Comparison of ENCODE assay signal across 8 mouse cellular contexts in genomic region chr7:24237040-24237791, GRCm38 (mm10). TPM values are rescaled to one million over a fixed set of nuclear protein-coding genes. Genes with fewer than 3 reads are reported as not detected.
A peak's percentile ranks its signal among the peaks of the same experiment; 100 is the strongest.
DNase-seq lines count a peak whose midpoint lies in the region; ATAC-seq and TF ChIP-seq lines count a peak whose summit lies in the region.

TSS of gene Zfp109 (minus strand) at chr7:24237560.

- no peak for TF ChIP-seq CTCF in heart, postnatal 0 days (IDR thresholded peaks at IDR 0.05; ENCODE audit: low read depth)

- H3K9ac ChIP-seq in forebrain, embryonic 12.5 days, result peak within 1 kb of the TSS; percentile 66
- H3K9ac ChIP-seq in heart, postnatal 0 days (replicated peaks; ENCODE audit: low read depth, low read length), result peak within 1 kb of the TSS; percentile 67
- peak within 1 kb of the TSS; percentile 73 for H3K9ac ChIP-seq in liver, embryonic 12.5 days
- H3K9ac ChIP-seq in stomach, embryonic 16.5 days (ENCODE audit: low read length), result peak within 1 kb of the TSS; percentile 93

- no peak for TF ChIP-seq EP300 in heart, postnatal 0 days (IDR thresholded peaks at IDR 0.05; ENCODE audit: low read depth)

- H3K36me3 ChIP-seq in forebrain, embryonic 12.5 days (replicated peaks), result peaks cover under 1% of the 10 kb centered on the region; the same call in 1 of the 2 replicates
- peaks cover under 1% of the 10 kb centered on the region; the same call in 1 of the 2 replicates for H3K36me3 ChIP-seq in heart, postnatal 0 days (replicated peaks; ENCODE audit: control insufficient read depth, insufficient read depth, low read length)
- H3K36me3 ChIP-seq in liver, embryonic 12.5 days, result peaks cover 22% of the 10 kb centered on the region
- H3K36me3 ChIP-seq in stomach, embryonic 16.5 days (ENCODE audit: control insufficient read depth, insufficient read depth, low read length), result no peaks in the 10 kb centered on the region; the same call in 1 of the 2 replicates

- 6% methylated on average over 28 of the region's 28 CpGs for WGBS in forebrain, embryonic 12.5 days
- 6% methylated on average over 28 of the region's 28 CpGs for WGBS in heart, postnatal 0 days
- WGBS in liver, embryonic 12.5 days (ENCODE audit: insufficient replicate concordance), result 3% methylated on average over 28 of the region's 28 CpGs
- WGBS in stomach, embryonic 16.5 days, result 5% methylated on average over 28 of the region's 28 CpGs

- peaks cover 6% of the 10 kb centered on the region for H3K4me1 ChIP-seq in forebrain, embryonic 12.5 days
- H3K4me1 ChIP-seq in heart, postnatal 0 days (ENCODE audit: control insufficient read depth, insufficient read depth), result 0 out of 2 replicates have a peak, but pooled peaks cover 6% of the 10 kb centered on the region
- peaks cover 13% of the 10 kb centered on the region for H3K4me1 ChIP-seq in liver, embryonic 12.5 days
- H3K4me1 ChIP-seq in stomach, embryonic 16.5 days (ENCODE audit: control insufficient read depth, insufficient read depth, low read length), result peaks cover 4% of the 10 kb centered on the region

- peak; percentile 5 for DNase-seq in CD8-positive naive resting alpha-beta T cell, adult 2 months (ENCODE audit: low read depth in 2 of 2, low spot score in 2 of 2)
- DNase-seq in c-Kit-positive CD71-negative TER-119-negative erythroid progenitor cells, embryonic 14.5 days (ENCODE audit: low read depth), result peak; percentile 18
- DNase-seq in heart, postnatal 0 days (ENCODE audit: low spot score), result no peak
- peak; percentile 74 to 81 for DNase-seq in kidney, postnatal 25 days
- peak; percentile 51 for DNase-seq in naive thymus-derived CD4-positive, alpha-beta T cell, adult 2 months (ENCODE audit: low read depth)

- H3K4me3 ChIP-seq in forebrain, embryonic 12.5 days (replicated peaks), result peak within 1 kb of the TSS; percentile 71
- peak within 1 kb of the TSS; percentile 93 for H3K4me3 ChIP-seq in heart, postnatal 0 days (ENCODE audit: low read depth, low read length)
- H3K4me3 ChIP-seq in liver, embryonic 12.5 days, result peak within 1 kb of the TSS; percentile 73
- H3K4me3 ChIP-seq in stomach, embryonic 16.5 days (replicated peaks; ENCODE audit: low read length), result peak within 1 kb of the TSS; percentile 94

- ATAC-seq in forebrain, embryonic 12.5 days (ENCODE audit: low FRiP score), result peak; percentile 91
- ATAC-seq in heart, postnatal 0 days (ENCODE audit: insufficient read depth, low read depth), result peak; percentile 84
- ATAC-seq in liver, embryonic 12.5 days, result peak; percentile 82
- ATAC-seq in stomach, embryonic 16.5 days (ENCODE audit: insufficient read depth, low FRiP score), result peak; percentile 84

- 0 out of 2 replicates have a peak, but pooled peaks cover 4% of the 10 kb centered on the region for H3K27me3 ChIP-seq in forebrain, embryonic 12.5 days
- no peaks in the 10 kb centered on the region for H3K27me3 ChIP-seq in heart, postnatal 0 days (ENCODE audit: control insufficient read depth, insufficient read depth, low read length)
- H3K27me3 ChIP-seq in liver, embryonic 12.5 days (replicated peaks), result no peaks in the 10 kb centered on the region
- no peaks in the 10 kb centered on the region for H3K27me3 ChIP-seq in stomach, embryonic 16.5 days (ENCODE audit: control insufficient read depth, insufficient read depth, low read length)

- H3K9me3 ChIP-seq in forebrain, embryonic 12.5 days, result no peaks in the 10 kb centered on the region
- no peaks in the 10 kb centered on the region for H3K9me3 ChIP-seq in heart, postnatal 0 days (replicated peaks; ENCODE audit: control insufficient read depth, low read length)
- H3K9me3 ChIP-seq in liver, embryonic 12.5 days (replicated peaks), result no peaks in the 10 kb centered on the region
- no peaks in the 10 kb centered on the region for H3K9me3 ChIP-seq in stomach, embryonic 16.5 days (replicated peaks; ENCODE audit: control insufficient read depth, low read length)

- peak within 1 kb of the TSS; percentile 62 for H3K4me2 ChIP-seq in forebrain, embryonic 12.5 days
- H3K4me2 ChIP-seq in heart, postnatal 0 days (ENCODE audit: low read depth, low read length), result peak within 1 kb of the TSS; percentile 77
- H3K4me2 ChIP-seq in liver, embryonic 12.5 days, result peak within 1 kb of the TSS; percentile 74
- H3K4me2 ChIP-seq in stomach, embryonic 16.5 days (ENCODE audit: low read depth, low read length), result peak within 1 kb of the TSS; percentile 81

- H3K27ac ChIP-seq in forebrain, embryonic 12.5 days, result no peak within 1 kb of the TSS
- H3K27ac ChIP-seq in heart, postnatal 0 days (ENCODE audit: low read depth), result no peak within 1 kb of the TSS
- no peak within 1 kb of the TSS for H3K27ac ChIP-seq in liver, embryonic 12.5 days
- H3K27ac ChIP-seq in stomach, embryonic 16.5 days (ENCODE audit: low read length), result no peak within 1 kb of the TSS

RNA-seq across cellular contexts. Expression of gene Zfp109, which starts in this region (rescaled TPM):
- polyA plus RNA-seq in forebrain, embryonic 12.5 days (2016; fragmentation: Nextera tagmentation; extraction: Ambion mirVana), result 5.3 TPM in 2 replicates
- total RNA-seq in heart, postnatal 0 days (2014; rRNA removed; ENCODE audit: low replicate concordance), result 2.7 and 6.6 TPM in 2 replicates
- 1.1 and 1.2 TPM in 2 replicates for polyA plus RNA-seq in heart, postnatal 0 days (2015; fragmentation: Nextera tagmentation; extraction: Ambion mirVana)
- polyA plus RNA-seq in liver, embryonic 12.5 days (2016; fragmentation: Nextera tagmentation; extraction: Ambion mirVana), result 2.0 and 2.7 TPM in 2 replicates
- 5.4 and 6.3 TPM in 2 replicates for polyA plus RNA-seq in stomach, embryonic 16.5 days (2015; fragmentation: Nextera tagmentation; extraction: Ambion mirVana)
